Mouse (Mus musculus): Measurements from ENCODE around the gene Tmem161a. TPM values are rescaled to one million over a fixed set of nuclear protein-coding genes. Genes with fewer than 3 reads are reported as not detected.

The Tmem161a gene
- total RNA-seq, 2 experiments from 2014 or later, result 51.3 to 53.2 TPM

DNA sequence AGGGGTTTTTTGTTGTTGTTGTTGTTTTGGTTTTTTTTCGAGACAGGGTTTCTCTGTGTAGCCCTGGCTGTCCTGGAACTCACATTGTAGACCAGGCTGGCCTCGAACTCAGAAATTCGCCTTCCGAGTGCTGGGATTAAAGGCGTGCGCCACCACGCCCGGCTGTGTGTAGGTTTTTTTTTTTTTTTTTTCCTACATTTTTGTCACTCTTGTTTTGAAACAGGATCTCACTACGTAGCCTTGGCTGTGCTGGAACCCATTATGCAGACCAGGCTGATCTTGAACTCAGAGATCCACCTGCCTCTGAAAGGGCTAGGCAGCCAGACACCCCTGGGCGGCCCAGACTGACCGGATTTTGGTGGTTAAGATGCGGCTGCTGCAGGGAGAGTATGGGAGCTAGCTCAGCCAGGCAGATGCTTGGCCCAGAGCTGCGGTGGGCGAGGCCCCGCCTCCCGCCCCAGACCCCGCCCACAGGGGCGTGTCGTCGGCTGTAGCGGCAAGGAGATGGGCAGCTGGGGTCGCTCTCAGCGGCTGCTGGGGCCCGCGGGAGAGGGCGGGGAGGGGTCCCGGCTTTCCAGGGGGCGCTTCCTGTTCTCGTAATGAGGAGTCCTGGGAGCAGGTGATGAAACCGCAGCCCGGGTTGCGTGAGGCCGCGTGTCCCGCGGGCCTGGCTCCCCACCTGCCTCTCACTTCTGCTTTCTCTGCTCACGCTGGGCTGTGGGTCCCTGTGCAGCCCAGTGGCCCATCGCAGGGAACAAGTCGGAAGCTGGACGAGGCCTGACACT, 13.9 kb upstream of the Tmem161a start:
- intact Hi-C loops (cut with DNase I), result no loop called here
- DNase-seq (ENCODE audit: low spot score in 2 of 2), result peak; percentile 61 to 63

DNA sequence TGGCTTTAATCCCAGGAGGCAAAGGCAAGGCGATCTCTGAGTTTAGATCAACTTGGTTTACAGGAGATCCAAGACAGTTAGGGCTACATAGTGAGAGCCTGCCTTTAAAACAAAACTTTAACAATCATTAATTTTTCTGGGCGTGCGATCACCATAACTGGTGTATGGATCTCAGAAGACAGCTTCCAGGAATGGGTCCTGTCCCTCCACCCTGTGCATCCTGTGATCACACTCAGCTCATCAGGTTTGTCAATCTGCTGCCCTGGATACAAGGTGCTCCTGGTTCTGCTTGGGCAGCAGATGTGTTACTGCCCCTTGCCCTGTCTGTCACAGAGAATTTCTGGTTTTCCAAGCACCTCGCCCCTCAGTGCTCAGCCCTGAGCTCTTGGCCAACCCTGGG, 12.9 kb upstream of the Tmem161a start:
- no peak for DNase-seq (ENCODE audit: low spot score in 2 of 2)
- intact Hi-C loops (cut with DNase I), result no loop called here

- no peak for DNase-seq (ENCODE audit: low spot score in 2 of 2)
- intact Hi-C loops (cut with DNase I), result loop anchor here (5.0 kb wide), 1 partner anchor 243 kb away; no protein-coding TSS in a partner anchor
These were observed 12.1 kb upstream of the Tmem161a start for GRCm38 (mm10) chr8:70160015-70160414.

- intact Hi-C loops (cut with DNase I), result loop anchor here (5.0 kb wide), 1 partner anchor 246 kb away; no protein-coding TSS in a partner anchor
- no peak for DNase-seq (ENCODE audit: low spot score in 2 of 2)
These were observed 8.8 kb upstream of the Tmem161a start for GRCm38 (mm10) chr8:70163316-70163715.

DNA sequence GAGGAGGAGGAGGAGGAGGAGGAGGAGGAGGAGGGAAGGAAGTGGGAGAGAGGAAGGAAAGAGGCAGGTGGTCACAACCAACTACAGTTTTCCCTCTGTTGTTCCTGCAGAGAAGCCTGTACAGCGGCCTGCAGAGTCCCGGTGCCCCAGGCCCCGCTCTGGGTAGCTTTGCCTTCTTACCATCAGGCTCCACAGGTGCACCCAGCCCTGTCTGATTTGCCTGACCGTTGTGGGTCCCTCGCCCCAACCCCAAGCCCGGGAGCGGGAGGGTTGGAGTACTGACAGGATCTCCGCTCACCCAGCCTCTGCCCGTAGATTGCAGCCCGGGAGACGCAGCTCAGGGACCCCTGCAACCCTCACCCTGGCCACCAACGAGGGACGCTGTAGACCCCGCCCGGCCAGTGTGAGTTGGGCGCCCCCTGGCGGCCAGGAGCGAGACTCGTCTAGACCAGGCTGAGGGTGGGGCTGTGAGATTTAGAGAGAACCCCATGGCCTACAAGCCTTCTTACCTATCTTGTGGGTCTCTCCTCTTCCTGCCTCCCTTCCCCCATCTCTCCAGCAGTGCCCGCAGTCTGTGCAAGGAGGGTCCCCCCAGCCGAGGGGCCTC, 5.5 kb upstream of the Tmem161a start:
- DNase-seq (ENCODE audit: low spot score in 2 of 2), result peak; percentile 37 to 41
- intact Hi-C loops (cut with DNase I), result loop anchor here (2.0 kb wide), 1 partner anchor 80 kb away; no protein-coding TSS in a partner anchor

- DNase-seq (ENCODE audit: low spot score in 2 of 2), result no peak
- intact Hi-C loops (cut with DNase I), result no loop called here
These were observed 2.0 kb upstream of the Tmem161a start for GRCm38 (mm10) chr8:70170116-70170515.

- intact Hi-C loops (cut with DNase I), result no loop called here
- no peak for DNase-seq (ENCODE audit: low spot score in 2 of 2)
These were observed 1.4 kb upstream of the Tmem161a start for GRCm38 (mm10) chr8:70170748-70171147.

DNA sequence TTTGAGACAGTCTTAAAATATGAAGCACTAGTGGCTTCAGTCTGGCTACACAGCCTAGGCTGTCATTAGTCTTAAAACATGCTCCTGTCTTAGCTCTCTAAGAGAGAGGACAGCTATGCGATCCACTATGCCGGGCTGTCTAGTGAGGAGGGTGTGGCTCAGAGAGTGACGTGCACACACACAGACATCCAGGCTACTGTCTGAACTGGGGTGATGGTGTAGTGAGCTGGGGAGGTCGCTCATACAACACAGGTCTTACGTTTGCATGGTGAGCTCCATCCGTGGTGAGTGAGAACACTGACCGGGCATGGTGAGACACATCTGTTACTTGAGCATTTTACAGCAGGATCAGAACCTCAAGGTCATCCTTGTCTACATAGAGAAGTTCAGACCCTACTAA, 916 bp upstream of the Tmem161a start:
- DNase-seq (ENCODE audit: low spot score in 2 of 2), result no peak
- intact Hi-C loops (cut with DNase I), result no loop called here

- no peak for DNase-seq (ENCODE audit: low spot score in 2 of 2)
- intact Hi-C loops (cut with DNase I), result no loop called here
These were observed 1.2 kb downstream of the Tmem161a start for GRCm38 (mm10) chr8:70173320-70173719.

- intact Hi-C loops (cut with DNase I), result no loop called here
- DNase-seq (ENCODE audit: low spot score in 2 of 2), result no peak
These were observed 1.9 kb downstream of the Tmem161a start for GRCm38 (mm10) chr8:70174079-70174478.

- intact Hi-C loops (cut with DNase I), result no loop called here
- DNase-seq (ENCODE audit: low spot score in 2 of 2), result no peak
These were observed 6.1 kb downstream of the Tmem161a start for GRCm38 (mm10) chr8:70178231-70178630.

DNA sequence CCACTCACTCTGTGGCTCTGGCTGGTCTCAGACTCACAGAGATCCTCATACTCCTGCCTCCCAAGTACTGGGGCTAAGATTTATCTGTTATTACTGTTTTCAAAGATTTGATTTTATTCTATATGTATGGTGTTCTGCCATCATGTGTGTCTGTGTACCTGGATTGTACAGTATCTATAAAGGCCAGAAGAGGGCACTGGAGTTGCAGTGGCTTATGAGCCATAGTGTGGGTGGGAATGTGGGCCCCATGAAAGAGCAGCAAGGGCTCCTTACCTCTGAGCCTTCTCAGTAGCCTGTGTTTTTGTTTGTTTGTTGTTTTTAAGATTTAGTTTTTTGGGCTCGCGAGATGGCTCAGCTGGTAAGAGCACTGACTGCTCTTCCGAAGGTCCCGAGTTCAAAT, 6.9 kb downstream of the Tmem161a start:
- no peak for DNase-seq (ENCODE audit: low spot score in 2 of 2)
- intact Hi-C loops (cut with DNase I), result no loop called here

DNA sequence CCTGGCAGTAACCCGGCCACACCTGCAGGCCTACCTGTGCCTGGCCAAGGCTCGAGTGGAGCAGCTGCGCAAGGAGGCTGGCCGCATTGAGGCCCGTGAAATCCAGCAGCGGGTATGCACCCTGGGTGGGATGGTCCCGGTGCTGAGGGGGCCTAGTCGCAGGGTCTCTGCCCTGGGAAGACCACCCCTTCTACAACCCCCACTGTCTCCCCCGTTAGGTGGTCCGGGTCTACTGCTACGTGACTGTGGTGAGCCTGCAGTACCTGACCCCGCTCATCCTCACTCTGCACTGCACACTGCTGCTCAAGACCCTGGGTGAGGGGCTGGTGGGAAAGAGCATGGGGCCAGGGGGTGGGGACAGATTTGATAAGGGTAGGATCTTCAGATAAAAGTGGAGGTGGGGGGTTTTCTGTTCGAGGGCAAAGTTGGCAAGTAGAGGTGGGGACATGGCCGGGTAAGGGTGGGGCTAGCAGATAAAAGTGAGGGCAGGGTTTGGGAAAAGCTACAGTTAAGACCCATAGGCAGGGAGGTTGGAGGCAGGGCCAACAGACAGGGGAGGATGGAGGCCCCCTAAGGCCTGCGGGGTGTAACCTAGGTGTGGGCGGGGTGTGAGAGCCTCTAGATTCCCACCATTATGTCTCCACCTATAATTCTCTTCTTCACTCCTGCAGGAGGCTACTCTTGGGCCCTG, 9.2 kb downstream of the Tmem161a start:
- DNase-seq (ENCODE audit: low spot score in 2 of 2), result no peak
- intact Hi-C loops (cut with DNase I), result no loop called here

GRCm38 (mm10) chr8:70181903-70182252, 9.7 kb downstream of the Tmem161a start:
- intact Hi-C loops (cut with DNase I), result no loop called here
- DNase-seq (ENCODE audit: low spot score in 2 of 2), result no peak

DNA sequence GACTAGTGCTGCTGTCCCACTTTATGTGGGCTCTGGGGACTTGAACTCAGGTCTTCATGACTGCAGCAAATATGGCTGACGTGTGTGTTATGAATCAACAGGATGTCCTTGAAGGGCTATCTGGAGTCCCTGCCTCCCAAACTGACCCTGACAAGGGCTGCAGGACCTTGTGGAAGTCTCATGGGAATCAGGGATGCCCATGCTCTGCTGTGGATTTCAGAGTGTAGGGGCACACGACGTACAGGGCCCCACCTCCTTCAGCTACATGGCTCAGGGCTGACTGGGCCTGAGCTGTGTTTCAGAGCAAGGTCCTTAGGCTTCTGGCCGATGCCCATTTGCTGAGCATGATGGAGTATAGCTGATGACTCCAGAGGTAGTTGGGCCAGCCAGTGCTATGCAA, 11.0 kb downstream of the Tmem161a start:
- DNase-seq (ENCODE audit: low spot score in 2 of 2), result no peak
- intact Hi-C loops (cut with DNase I), result no loop called here

GRCm38 (mm10) chr8:70188707-70189106, 16.6 kb downstream of the Tmem161a start:
- no peak for DNase-seq (ENCODE audit: low spot score in 2 of 2)
- intact Hi-C loops (cut with DNase I), result no loop called here

GRCm38 (mm10) chr8:70193238-70193637, 21.1 kb downstream of the Tmem161a start:
- intact Hi-C loops (cut with DNase I), result no loop called here
- DNase-seq (ENCODE audit: low spot score in 2 of 2), result no peak

DNA sequence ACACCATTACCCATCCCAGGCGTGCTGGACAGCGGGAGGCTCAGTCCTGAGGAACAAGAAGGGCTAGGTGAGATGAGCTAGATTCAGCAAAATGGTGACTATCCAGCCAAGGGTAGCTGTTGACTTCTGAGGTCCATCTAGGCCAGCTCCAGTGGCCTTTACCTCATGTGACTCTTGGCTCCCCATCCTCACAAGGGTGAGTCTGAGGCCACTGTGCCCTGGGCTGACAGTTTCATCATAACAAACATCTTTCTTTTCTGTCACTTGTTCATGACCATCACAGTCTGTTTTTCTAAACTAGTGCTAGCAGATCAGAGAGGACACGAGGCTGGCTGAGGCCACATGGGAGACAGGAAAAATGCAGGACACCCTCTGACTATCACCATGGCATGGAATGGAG, 22.0 kb downstream of the Tmem161a start:
- intact Hi-C loops (cut with DNase I), result no loop called here
- DNase-seq (ENCODE audit: low spot score in 2 of 2), result no peak

DNA sequence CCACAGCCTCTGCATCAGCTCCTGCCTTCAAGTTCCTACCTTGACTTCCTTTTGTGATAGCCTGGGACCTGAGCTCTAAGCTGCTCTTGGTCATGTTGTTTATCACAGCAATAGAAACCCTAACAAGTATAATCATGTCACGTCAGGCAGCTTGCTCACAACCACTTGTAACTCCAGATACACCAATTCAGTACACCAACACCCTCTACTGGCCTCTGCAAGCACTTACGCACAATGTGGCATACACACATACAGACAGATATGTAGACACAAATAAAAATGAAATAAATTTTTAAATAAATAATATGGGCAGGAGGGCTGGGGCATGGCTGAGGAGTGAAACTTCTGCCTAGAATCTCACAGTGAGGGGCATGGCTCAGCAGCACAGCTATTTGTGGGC, 23.6 kb downstream of the Tmem161a start:
- DNase-seq (ENCODE audit: low spot score in 2 of 2), result no peak
- intact Hi-C loops (cut with DNase I), result no loop called here

- no peak for DNase-seq (ENCODE audit: low spot score in 2 of 2)
- intact Hi-C loops (cut with DNase I), result no loop called here
These were observed 25.4 kb downstream of the Tmem161a start for GRCm38 (mm10) chr8:70197603-70198002.

All from left cerebral cortex, postnatal 14 days (tissue).